Mouse (Mus musculus) bone marrow macrophage, adult 2 months (primary cell): ENCODE results near the gene Spire2.

ENCODE experiments used
- CTCF ChIP-seq: IDR thresholded peaks from 2 replicates; pipeline ENCODE4 v1.5.1; 2012; ENCODE audit warnings: low read depth, mild to moderate bottlenecking, low read length, moderate library complexity
- POLR2A ChIP-seq: IDR thresholded peaks from 2 replicates; pipeline ENCODE4 v1.6.1; 2012; ENCODE audit warnings: mild to moderate bottlenecking, low read depth, low read length, borderline replicate concordance

DNA sequence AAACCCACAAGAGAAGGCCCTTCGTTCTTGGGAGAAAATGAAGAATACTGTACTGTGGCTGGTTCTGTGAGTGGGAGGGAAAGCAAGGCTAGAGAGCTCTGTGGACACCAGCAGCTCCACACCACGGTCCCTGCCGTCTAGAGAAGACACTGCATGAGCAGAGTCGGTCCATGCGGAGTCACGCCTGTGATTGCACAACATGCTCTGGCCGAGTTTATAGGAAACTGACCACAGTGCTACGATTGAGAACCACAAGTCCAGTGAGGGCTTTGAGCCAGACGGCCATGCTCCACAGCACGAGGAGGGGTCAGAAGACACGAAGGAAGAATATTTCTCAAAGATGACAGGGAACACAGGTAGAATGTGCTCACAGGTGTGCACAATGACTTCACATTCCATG is 34.2 kb upstream of the Spire2 start:
- TF ChIP-seq CTCF (no peak), POLR2A (no peak)
